Mouse (Mus musculus) 3134 (cell line): ENCODE data around the gene Ncoa3.
A peak's percentile ranks its signal among the peaks of the same experiment; 100 is the strongest.

ENCODE experiments used
- DNase-seq: peaks from one replicate; pipeline ENCODE4 v3.0.0-alpha.2; 2011; ENCODE audit warnings: low spot score; ENCODE audit not compliant: insufficient read length; ENCODE audit errors: extremely low read depth

Gene Ncoa3

GRCm38 (mm10) chr2:166031120-166031929, 38.9 kb downstream of the Ncoa3 start:
- DNase-seq, result peak; percentile 61

GRCm38 (mm10) chr2:166032628-166033027, 40.2 kb downstream of the Ncoa3 start:
- DNase-seq, result no peak

GRCm38 (mm10) chr2:166034967-166035490, 42.6 kb downstream of the Ncoa3 start:
- no peak for DNase-seq

- no peak for DNase-seq
Observed at GRCm38 (mm10) chr2:166035725-166036124, 43.3 kb downstream of the Ncoa3 start.

GRCm38 (mm10) chr2:166039681-166040080, 47.2 kb downstream of the Ncoa3 start:
- DNase-seq, result no peak

- DNase-seq, result no peak
Observed at GRCm38 (mm10) chr2:166042542-166042941, 50.1 kb downstream of the Ncoa3 start.

GRCm38 (mm10) chr2:166045006-166045405, 52.6 kb downstream of the Ncoa3 start:
- no peak for DNase-seq

- peak; percentile 45 for DNase-seq
Observed at GRCm38 (mm10) chr2:166045549-166046501, 53.4 kb downstream of the Ncoa3 start.

GRCm38 (mm10) chr2:166047931-166048330, 55.5 kb downstream of the Ncoa3 start:
- no peak for DNase-seq

GRCm38 (mm10) chr2:166048852-166049251, 56.4 kb downstream of the Ncoa3 start:
- no peak for DNase-seq

GRCm38 (mm10) chr2:166051421-166051820, 59.0 kb downstream of the Ncoa3 start:
- no peak for DNase-seq

GRCm38 (mm10) chr2:166051966-166052365, 59.5 kb downstream of the Ncoa3 start:
- DNase-seq, result no peak

GRCm38 (mm10) chr2:166054002-166054539, 61.6 kb downstream of the Ncoa3 start:
- no peak for DNase-seq

GRCm38 (mm10) chr2:166059684-166060423, 67.4 kb downstream of the Ncoa3 start:
- DNase-seq, result no peak

GRCm38 (mm10) chr2:166062008-166062407, 69.6 kb downstream of the Ncoa3 start:
- no peak for DNase-seq

GRCm38 (mm10) chr2:166062431-166062830, 70.0 kb downstream of the Ncoa3 start:
- no peak for DNase-seq

- no peak for DNase-seq
Observed at GRCm38 (mm10) chr2:166066434-166066833, 74.0 kb downstream of the Ncoa3 start.

- no peak for DNase-seq
Observed at GRCm38 (mm10) chr2:166068261-166068660, 75.8 kb downstream of the Ncoa3 start.

- DNase-seq, result no peak
Observed at GRCm38 (mm10) chr2:166069164-166069563, 76.7 kb downstream of the Ncoa3 start.

- no peak for DNase-seq
Observed at GRCm38 (mm10) chr2:166069738-166070137, 77.3 kb downstream of the Ncoa3 start.
